Mouse (Mus musculus): ENCODE results near the gene Adprm.
A peak's percentile ranks its signal among the peaks of the same experiment; 100 is the strongest.

The Adprm gene

DNA sequence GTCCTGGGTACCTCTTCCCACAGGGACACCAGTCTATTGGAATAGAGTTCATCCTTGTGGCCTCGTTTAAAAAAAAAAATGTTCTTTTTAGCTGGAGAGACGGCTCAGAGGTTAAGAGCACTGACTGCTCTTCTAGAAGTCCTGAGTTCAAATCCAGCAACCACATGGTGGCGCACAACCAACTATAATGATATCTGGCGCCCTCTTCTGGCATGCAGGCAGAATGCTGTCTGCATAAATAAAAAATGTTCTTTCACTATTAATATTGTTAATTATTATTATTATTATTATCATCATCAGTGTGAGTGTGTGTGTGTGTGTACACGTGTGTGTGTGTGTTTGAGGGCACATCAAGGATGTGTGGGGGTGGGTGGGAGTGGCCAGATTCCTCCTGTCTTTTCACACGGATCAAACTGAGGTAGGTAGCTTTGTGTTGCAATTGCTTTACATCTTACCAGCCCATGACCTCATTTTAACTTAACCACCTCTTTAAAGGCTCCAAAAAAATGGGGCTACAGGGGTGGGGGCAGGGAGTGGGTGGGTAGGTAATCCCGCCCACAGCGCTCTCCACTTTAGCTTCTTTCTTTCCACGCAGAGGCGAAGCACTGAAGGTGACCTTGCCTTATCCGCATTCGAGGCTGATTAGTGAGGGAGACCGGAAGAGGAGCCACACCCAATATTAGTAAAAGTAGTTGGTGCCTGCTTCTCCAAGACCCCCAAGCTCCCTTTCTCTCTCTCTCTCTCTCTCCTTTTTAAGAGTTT, 29.9 kb downstream of the Adprm start:
- no peak for DNase-seq

DNA sequence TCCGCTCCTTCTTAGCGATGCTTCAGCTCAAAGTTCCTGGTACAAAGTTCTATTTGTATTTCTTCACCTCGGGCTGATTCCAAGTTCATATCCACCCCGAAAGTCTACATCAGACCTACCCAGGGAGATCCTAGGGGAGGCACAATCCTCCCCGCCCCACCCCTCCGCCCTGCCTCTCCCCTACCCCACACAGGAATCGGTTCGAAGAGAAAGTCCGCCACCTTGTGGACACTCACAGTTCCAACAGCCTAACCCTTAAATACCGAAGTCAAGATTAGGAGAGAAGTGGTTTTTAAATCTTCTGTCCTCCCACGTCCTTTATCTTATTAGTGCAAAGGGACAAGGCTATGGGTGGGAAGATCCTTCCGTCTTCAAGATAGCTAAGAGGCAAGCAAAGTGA, 31.4 kb downstream of the Adprm start:
- peak in 1 of 2 experiments; percentile 9 for DNase-seq

DNA sequence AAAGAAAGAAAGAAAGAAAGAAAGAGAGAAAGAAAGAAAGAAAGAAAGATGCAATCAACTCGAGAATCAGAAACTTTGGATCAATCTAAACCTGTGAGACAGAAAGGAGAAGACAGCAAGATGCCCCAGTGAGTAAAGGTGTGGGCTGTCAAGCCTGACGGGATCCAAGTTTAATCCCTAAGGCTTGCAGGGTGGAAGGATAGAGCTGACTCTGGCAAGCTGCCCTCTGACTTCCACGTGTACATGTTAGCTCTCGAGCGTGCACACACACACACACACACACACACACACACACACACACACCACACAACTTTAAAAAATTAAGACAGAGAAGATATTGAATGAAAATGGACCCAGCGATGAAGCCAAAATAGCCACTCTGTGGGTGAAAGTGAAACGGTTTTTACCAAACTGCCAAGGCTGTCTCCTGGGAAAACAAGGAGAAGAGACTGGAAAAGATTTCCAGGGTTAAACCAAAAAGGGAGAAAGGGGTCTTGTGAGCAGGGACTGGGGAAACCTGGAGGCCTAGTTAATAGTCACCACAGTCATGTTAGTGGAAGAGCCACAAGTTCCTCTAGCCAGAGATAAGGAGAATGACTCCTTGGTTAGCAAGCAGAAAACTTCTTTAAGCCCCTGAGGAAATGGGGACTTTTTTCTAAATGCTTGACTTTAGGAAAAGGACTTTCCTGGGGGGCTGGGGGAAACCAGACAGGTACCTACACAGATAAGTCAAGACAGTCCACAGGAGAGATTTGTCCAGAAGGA, 32.5 kb downstream of the Adprm start:
- no peak for DNase-seq

DNA sequence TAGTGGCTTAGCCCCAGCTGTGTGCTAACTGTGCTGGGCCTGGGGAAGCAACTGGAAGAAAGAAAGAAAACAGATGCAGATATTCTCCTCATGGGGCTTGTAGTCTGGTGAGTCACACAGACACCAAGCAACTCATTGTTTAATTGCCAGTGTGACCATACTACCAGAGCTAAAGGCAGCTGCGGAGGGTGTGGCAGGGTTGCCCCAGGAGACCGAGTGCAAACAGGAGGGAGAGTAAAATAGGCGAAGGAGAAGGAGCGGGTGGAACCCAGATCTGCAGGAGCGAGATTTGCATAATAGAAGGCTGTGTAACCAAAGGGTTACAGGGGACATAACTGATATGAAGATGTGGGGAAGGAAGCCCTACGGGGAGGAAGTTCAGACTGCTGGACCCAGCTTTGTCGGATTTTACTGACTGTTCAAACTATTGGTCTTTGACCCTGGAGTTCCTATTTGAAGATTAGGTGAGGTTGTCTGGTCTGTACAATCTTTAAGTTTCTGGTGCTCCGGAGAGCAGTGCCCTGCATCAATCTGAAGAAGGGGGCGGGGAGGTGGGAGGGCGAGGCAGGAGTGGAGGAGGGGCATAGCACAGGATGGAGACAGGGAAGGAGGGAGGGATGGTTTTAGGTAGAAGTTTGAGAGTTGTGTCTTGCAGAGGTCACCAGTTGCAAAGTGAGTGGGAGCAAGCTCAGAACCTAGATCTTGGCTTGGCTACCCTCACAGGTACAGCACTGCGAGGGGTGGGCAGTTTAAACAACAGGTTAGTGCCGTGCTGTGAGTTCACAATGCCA, 34.4 kb downstream of the Adprm start:
- DNase-seq, result no peak

DNA sequence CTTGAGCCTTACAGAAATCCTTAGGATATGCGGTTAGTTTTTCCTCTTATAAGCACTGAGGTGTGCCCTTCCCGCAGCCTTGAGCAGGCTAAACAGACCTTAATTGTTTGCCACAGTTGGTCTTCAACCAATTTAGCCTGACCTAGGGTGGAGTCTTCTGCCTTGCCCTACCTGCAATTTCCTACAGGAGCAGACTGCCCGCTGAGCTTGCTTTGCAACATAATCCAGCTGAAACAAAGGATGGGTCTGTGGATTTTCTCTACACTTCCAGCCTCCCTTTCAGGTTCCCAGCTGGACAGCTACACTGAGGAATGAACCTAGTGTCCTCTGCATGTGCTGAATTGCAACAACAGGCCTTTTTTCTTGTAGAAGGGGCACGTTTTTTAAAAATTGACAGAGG, 40.8 kb downstream of the Adprm start:
- no peak for DNase-seq

DNA sequence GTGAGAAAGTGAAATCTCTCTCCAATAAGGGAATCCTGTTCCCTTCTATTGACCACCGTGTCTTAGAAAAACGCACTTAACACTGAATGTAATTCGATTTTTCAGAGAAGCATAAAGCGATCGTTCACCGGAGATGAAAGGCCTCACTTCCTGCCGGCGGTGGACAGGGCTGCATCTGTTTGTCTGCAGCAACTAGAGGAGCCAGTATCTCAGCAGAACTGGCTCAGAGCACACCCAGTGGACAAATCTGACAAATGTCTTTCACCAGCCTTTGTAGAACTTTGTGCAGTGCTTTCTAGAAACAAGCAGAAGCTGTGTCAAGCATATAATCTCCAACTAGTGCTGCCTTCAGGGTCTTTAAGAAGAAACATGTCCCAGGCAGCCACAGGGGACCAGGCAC, 42.0 kb downstream of the Adprm start:
- DNase-seq, result no peak

DNA sequence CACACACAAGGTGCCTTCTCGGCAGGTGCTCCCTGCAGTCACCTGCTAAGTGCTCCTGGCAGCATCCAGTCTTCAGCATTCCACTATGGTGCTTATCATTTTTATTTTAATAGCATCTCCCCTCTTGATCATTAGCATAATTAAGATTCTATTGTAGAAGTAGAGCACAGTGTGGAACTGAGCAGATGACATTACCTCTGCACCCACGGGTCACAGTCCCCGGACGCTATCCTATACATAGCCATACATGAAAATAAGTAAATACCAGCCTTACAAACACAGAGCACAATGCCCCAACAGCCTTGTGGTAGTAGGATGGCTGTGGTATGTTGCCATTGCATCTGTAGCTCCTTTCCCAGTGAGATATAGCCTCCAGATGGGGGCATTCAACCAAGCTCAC, 43.9 kb downstream of the Adprm start:
- DNase-seq, result no peak

DNA sequence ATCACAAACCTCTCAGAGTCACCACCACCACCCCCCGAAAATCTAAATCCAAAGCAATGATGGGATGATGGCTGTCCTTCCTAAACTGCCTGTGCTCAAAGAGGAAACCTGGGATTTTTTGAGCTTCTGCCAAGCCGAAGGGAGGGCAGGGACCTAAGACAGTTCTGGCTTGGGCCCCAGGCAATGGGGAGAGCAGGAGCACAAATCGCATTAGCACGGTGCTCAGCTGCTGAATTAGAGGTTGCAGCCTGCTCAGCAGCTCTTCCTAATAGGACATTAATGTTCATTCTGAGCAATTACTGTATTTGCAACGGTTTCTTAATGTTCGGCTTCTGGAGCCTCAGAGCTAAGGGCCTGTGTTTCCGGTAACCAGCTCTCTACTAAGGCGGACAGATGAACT, 44.4 kb downstream of the Adprm start:
- DNase-seq, result no peak

DNA sequence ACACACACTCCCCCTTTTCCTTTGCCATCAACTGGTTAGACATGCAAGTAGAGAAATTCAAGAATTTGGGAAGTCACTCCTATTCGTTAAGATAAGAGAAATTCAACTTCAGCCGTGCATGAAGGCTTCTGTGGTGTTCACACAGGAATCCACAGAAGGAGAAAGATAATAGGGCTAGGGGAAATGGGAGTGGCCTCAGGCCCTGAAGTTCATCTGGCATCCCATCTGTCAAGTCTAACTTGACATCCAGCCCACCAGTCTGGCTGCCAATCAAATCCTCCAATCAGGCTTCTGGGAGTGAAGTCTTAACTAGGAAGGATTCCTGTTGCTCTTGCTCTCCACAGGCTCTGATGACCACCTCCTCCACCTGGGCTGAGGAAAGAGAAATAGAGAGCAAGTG, 49.5 kb downstream of the Adprm start:
- DNase-seq, result no peak

DNA sequence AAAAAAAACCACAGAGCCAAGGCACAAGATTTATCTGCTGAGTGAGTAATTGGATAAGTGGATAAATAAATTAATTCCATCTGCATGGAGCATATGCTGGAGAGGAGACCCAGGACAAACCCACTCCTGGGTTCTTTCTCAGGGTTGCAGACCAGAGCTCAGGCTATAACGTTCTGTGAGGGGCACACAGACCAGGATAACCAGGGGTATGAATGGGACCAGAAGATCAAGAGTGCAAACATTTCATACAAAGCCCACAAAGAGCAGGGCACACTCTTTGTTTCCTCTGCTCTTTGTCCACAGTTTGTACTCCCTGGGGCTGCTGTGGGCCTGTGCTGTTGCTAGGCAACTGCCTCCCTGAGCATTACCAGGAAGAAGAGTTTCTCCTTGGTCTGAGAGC, 50.7 kb downstream of the Adprm start:
- no peak for DNase-seq

DNA sequence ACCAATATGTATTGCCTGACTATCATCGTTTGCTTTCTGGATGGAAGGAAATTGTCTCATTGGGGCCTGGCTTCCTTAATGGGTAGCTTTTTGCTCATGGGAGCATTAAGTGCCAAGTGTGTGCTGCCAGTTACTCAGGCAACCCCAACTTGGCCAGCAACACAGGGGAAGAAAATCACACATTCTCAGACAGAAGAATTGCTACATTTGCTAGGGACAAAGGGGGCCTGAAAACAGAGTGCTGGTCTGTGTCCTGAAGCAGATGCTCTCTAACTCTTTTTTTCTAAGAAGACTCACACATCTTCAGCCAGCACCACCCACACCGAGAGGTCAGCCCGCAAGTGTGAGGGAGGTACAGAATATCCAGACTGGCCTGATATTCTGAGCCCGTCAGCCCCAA, 51.7 kb downstream of the Adprm start:
- no peak for DNase-seq

DNA sequence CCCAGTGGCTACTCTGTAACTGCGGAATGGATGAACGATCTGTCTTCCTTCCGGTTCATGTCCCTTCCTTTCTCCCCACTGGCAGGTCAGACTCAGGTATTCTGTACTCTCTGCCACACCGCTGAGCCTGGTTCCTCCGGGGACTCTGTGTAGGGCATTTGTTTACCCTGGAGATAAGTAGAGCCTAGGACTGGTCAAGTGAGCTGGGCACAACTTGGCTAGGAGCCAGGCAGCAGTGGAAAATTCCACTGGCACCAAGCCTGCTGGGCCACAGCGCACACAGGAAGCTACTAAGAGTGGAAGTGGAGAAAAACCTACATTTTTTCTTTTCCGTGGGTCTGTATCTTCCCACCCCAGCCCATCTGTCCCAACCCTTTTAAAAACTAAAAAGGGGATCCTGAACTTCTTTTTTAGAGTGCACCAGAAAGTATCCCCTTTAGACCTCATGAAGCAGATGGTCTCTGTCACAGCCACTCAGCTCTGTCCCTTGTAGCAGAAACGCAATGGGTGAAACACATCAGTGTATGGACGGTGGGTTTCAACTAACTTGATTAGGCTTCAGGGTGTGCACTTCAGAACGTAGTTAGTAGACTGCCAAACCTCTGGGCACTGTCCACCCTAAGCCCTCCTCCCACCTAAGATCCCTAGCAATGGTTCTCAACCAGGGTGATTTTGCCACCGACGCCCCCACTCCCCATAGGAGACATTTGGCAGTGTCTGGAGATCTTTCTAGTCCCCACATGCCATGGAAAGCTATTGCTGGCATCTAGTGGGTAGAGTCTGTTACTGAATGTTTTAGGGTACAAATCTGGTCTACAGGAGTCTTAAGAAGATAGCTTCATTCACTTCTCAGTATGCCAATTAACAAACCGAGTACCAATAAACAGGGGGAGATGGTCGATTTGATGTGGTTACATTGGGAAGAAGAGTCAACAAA, 53.7 kb downstream of the Adprm start:
- DNase-seq, result no peak

DNA sequence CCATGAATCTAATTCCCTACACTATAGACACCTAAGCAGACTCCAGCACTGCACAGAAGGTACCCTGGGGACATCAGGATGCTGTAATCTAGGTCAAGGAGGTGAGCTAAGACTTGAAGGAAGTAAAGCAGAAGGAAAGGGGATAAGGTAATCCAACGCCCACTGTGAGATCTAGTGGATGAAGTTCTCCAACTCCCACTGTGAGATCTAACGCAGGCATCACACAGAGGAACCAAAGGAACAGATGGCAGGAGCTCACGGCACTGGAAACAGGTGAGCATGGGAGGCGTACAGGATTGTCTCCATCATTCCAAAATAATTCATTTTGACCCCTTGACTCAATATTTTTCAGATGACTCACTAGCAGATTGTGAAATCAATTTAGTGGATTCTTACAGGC, 55.9 kb downstream of the Adprm start:
- DNase-seq, result no peak

DNA sequence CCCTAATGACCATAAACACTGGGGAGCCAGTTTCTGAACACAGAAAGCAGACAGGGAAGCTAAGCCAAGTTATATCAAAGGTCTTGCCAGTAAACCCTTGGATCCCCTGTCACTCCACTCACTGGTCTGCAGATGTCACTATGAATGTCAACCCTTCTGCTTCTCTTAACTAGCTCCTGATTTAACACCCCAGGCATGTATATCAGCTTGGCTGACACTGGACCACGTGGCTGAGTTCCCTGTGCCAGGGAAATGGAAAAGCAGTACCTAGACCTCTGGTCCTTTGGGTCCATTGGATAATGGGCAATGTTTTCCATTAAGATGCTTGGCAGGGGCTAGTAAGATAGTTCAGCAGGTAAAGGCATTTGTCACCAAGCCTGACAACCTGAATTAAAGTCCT, 58.7 kb downstream of the Adprm start:
- DNase-seq, result no peak

DNA sequence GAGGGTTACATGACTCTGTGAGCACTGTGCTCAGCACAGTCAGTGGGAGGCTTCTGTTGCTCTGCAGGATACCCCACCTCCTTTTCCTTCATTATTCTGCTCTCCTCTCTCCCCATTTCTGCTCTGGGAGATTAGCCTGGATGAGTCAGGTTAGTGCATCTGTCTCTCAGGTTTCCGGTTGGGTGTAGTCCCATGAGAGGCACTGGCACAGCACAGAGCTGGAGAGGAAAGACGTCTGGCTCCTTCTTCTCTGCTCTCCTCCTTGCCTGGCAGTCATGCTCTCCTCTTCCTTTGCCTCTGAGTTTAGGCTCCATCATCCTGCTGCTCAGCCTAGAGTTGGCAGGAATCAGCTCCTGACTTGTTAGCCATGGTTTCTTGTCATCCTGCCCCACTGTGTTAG, 60.2 kb downstream of the Adprm start:
- DNase-seq, result no peak

Data from thymus, adult 18-20 months (tissue).